Mouse (Mus musculus): ENCODE measurements at regions not wholly inside any gene's neighbourhood (a gene's known extent, or its start where the extent isn't known, plus 50 kb on each side); places are given as distances from the start of the nearest gene placed in this dataset.

DNA sequence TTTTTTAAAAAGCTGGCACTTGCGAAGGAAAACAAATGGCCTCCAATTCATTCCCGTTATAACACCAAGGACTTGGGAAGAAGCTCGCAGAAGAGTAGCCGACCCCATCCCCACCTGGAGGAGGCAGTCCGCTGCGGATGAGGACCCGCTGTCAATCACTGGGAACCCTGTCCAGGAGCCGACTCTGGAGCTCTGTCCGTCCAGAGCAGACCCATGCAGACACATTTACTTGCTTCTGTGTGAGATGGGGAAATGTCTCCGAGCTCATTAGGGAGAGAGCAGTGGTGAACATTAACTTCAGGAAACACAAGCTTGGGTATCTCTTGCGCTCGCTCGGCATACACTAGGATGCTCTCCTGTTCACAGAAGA, 50.5 kb upstream of the Tmem132d start:
- TF ChIP-seq CTCF (IDR thresholded peaks at IDR 0.05; ENCODE audit: insufficient read depth, low read length) (no peak), POLR2A (IDR thresholded peaks at IDR 0.05; ENCODE audit: borderline replicate concordance, extremely low read depth, low read depth, low read length) (no peak)

All from lung, adult 2 months (tissue).